Mouse (Mus musculus) CH12F3 (cell line): ENCODE data around the gene Fbxo47.

ENCODE experiments used
- in situ Hi-C: fragments of 300-500 bp; cut with MboI; formaldehyde crosslinking; loops from 2 replicates; pipeline ENCODE4 v1.14.3; 2020; ENCODE audit warnings: low sequenced_read_pairs

The Fbxo47 gene

GRCm38 (mm10) chr11:97883918-97884600 is at the start of gene Fbxo47:
Fbxo47 (minus strand) TSS chr11:97884154.
- in situ Hi-C loops = no loop called here

- in situ Hi-C loops = no loop called here
Observed at GRCm38 (mm10) chr11:97933553-97933952, 49.6 kb upstream of the Fbxo47 start.

- in situ Hi-C loops = no loop called here
Observed at GRCm38 (mm10) chr11:97928905-97929304, 45.0 kb upstream of the Fbxo47 start.

- in situ Hi-C loops = no loop called here
Observed at GRCm38 (mm10) chr11:97924217-97924616, 40.3 kb upstream of the Fbxo47 start.

- in situ Hi-C loops = no loop called here
Observed at GRCm38 (mm10) chr11:97923639-97924038, 39.7 kb upstream of the Fbxo47 start.

- in situ Hi-C loops = no loop called here
Observed at GRCm38 (mm10) chr11:97915974-97916503, 32.1 kb upstream of the Fbxo47 start.

- in situ Hi-C loops = no loop called here
Observed at GRCm38 (mm10) chr11:97915471-97915870, 31.5 kb upstream of the Fbxo47 start.

- in situ Hi-C loops = no loop called here
Observed at GRCm38 (mm10) chr11:97913111-97913510, 29.2 kb upstream of the Fbxo47 start.

- in situ Hi-C loops = no loop called here
Observed at GRCm38 (mm10) chr11:97908634-97909348, 24.8 kb upstream of the Fbxo47 start.

- in situ Hi-C loops = no loop called here
Observed at GRCm38 (mm10) chr11:97907935-97908334, 24.0 kb upstream of the Fbxo47 start.

GRCm38 (mm10) chr11:97906905-97907304 is 23.0 kb upstream of the Fbxo47 start:
- in situ Hi-C loops = no loop called here

GRCm38 (mm10) chr11:97905941-97906340 is 22.0 kb upstream of the Fbxo47 start:
- in situ Hi-C loops = no loop called here

GRCm38 (mm10) chr11:97905540-97905939 is 21.6 kb upstream of the Fbxo47 start:
- in situ Hi-C loops = no loop called here

- in situ Hi-C loops = no loop called here
Observed at GRCm38 (mm10) chr11:97904801-97905200, 20.8 kb upstream of the Fbxo47 start.

GRCm38 (mm10) chr11:97901806-97902205 is 17.9 kb upstream of the Fbxo47 start:
- in situ Hi-C loops = no loop called here

GRCm38 (mm10) chr11:97899822-97900221 is 15.9 kb upstream of the Fbxo47 start:
- in situ Hi-C loops = loop anchor here (10.0 kb wide), 1 partner anchor 85 kb away; the partner anchor contains the start of gene Plxdc1

GRCm38 (mm10) chr11:97897568-97898185 is 13.7 kb upstream of the Fbxo47 start:
- in situ Hi-C loops = loop anchor here (10.0 kb wide), 1 partner anchor 87 kb away; the partner anchor contains the start of gene Plxdc1

- in situ Hi-C loops = loop anchor here (10.0 kb wide), 1 partner anchor 88 kb away; the partner anchor contains the start of gene Plxdc1
Observed at GRCm38 (mm10) chr11:97896655-97897054, 12.7 kb upstream of the Fbxo47 start.

- in situ Hi-C loops = loop anchor here (10.0 kb wide), 1 partner anchor 93 kb away; the partner anchor contains the start of gene Plxdc1
Observed at GRCm38 (mm10) chr11:97891821-97892220, 7.9 kb upstream of the Fbxo47 start.

GRCm38 (mm10) chr11:97885296-97885915 is 1.5 kb upstream of the Fbxo47 start:
- in situ Hi-C loops = no loop called here
